Mouse (Mus musculus): ENCODE results near the gene Numbl. TPM values are rescaled to one million over a fixed set of nuclear protein-coding genes. Genes with fewer than 3 reads are reported as not detected.
A peak's percentile ranks its signal among the peaks of the same experiment; 100 is the strongest.

Numbl gene
- total RNA-seq, 4 experiments from 2014 or later = 1.5 to 3.4 (median 2.2) TPM

GRCm38 (mm10) chr7:27323001-27323400 lies 64.8 kb downstream of the Numbl start:
- no peak for DNase-seq (ENCODE audit: low spot score in 2 of 2)

DNA sequence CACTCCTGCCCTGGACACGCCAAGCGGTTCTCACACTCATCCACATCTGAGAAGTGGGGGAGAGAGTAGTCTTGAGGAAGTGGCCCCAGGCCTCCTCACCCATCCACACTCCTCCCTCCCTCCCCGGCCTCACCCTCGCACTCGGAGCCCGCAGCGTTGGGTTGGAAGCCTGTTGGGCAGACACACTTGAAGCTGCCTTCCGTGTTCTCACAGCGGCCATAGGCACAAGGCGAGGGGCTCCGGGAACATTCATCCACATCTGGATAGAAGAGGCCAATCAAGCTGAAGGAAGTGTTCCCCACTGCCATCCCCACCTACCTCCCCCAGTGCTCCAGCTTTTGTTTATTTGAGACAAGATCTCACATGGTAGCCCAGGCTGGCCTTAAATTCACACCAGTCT lies 65.9 kb downstream of the Numbl start:
- DNase-seq (ENCODE audit: low spot score in 2 of 2) = no peak

GRCm38 (mm10) chr7:27324928-27325327 lies 66.7 kb downstream of the Numbl start:
- DNase-seq (ENCODE audit: low spot score in 2 of 2) = no peak

DNA sequence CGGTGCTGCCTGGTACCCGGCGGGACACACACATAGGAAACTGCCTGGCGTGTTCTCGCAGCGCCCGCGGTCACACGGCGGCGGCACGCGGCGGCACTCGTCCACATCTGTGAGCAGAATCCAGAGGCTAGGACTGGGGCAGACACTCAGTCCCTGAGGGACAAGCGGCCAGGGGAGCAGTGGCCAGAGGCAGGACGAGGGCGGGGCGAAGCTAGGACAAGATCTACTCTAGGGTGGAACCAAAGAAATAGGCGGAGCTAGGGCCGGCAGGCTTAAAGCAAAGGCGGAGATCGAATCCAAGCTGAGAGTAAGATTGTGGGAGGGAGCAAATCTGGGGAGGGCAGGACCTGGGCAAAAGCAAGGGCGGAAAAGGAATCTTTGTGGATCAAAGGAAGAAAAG lies 67.5 kb downstream of the Numbl start:
- peak; percentile 74 to 83 for DNase-seq (ENCODE audit: low spot score in 2 of 2)

GRCm38 (mm10) chr7:27326101-27326880 lies 68.1 kb downstream of the Numbl start:
- DNase-seq (ENCODE audit: low spot score in 2 of 2) = peak; percentile 37 to 61

DNA sequence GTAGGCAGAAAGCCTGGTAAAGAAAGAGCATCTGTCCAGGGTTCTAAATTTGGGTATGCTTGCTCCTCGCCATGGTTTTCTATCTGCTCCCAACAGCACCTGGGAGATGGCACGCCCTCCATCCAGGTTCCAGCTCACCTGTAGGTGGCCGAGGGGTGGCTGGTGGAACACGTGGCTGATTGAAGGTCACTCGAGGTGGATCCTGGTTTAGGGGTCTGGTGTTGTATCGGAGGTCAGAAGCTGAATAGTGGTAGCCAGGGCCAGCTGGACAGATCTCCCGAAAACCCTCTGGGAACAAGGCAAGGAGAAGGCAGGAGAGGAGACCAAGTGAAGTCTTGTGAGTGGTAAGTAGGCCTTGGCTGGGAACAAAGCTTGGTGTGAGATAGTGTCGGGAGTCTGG lies 69.3 kb downstream of the Numbl start:
- no peak for DNase-seq (ENCODE audit: low spot score in 2 of 2)

GRCm38 (mm10) chr7:27328161-27328560 lies 69.9 kb downstream of the Numbl start:
- no peak for DNase-seq (ENCODE audit: low spot score in 2 of 2)

GRCm38 (mm10) chr7:27328648-27329047 lies 70.4 kb downstream of the Numbl start:
- DNase-seq (ENCODE audit: low spot score in 2 of 2) = peak; percentile 81 to 90

GRCm38 (mm10) chr7:27329326-27329947 lies 71.2 kb downstream of the Numbl start:
- peak; percentile 82 to 84 for DNase-seq (ENCODE audit: low spot score in 2 of 2)

GRCm38 (mm10) chr7:27329981-27330380 lies 71.7 kb downstream of the Numbl start:
- DNase-seq (ENCODE audit: low spot score in 2 of 2) = no peak

- DNase-seq (ENCODE audit: low spot score in 2 of 2) = peak; percentile 84 to 93
Measured at GRCm38 (mm10) chr7:27330709-27331540, 72.7 kb downstream of the Numbl start.

- peak in 1 of 2 experiments; percentile 56 for DNase-seq (ENCODE audit: low spot score in 2 of 2)
Measured at GRCm38 (mm10) chr7:27331541-27331851, 73.3 kb downstream of the Numbl start.

Other genes with a start within 250 kb of the Numbl start
- under 1 TPM in 1 of 4 experiments, not detected in 3; 0.40 TPM for gene Cyp2a12, start 229.4 kb upstream of the Numbl start, total RNA-seq (2022)
- gene Cyp2f2, start 138.5 kb upstream of the Numbl start, total RNA-seq (2022) = 1 to 10 TPM in 2 of 4 experiments, under 1 TPM in 2; 0.34 to 1.2 (median 0.77) TPM
- not detected for gene Cyp2t4, start 104.7 kb upstream of the Numbl start, total RNA-seq (2022)
- gene Egln2, start 91.6 kb upstream of the Numbl start, total RNA-seq (2022) = 100 to 1,000 TPM; 119 to 120 (median 119) TPM
- 1 to 10 TPM; 4.3 to 5.8 (median 4.7) TPM for gene Rab4b, start 79.5 kb upstream of the Numbl start, total RNA-seq (2022)
- not detected for gene Gm21983, start 77.3 kb upstream of the Numbl start, total RNA-seq (2022)
- under 1 TPM in 1 of 4 experiments, not detected in 3; 0.75 TPM for gene Mia, start 77.3 kb upstream of the Numbl start, total RNA-seq (2022)
- 10 to 100 TPM; 13.2 to 20.5 (median 15.1) TPM for gene BC024978, start 62.7 kb upstream of the Numbl start, total RNA-seq (2022)
- 10 to 100 TPM; 27.9 to 32.9 (median 31.6) TPM for gene Snrpa, start 62.2 kb upstream of the Numbl start, total RNA-seq (2022)
- gene Itpkc, start 29.8 kb upstream of the Numbl start, total RNA-seq (2022) = 1 to 10 TPM; 3.5 to 4.6 (median 3.7) TPM
- 1 to 10 TPM; 2.6 to 3.3 (median 3.0) TPM for gene Coq8b, start 25.4 kb upstream of the Numbl start, total RNA-seq (2022)
- 10 to 100 TPM; 33.6 to 50.3 (median 43.1) TPM for gene Ltbp4, start 79.3 kb downstream of the Numbl start, total RNA-seq (2022)
- gene Shkbp1, start 97.6 kb downstream of the Numbl start, total RNA-seq (2022) = 1 to 10 TPM; 1.8 to 3.9 (median 2.7) TPM
- under 1 TPM in 1 of 4 experiments, not detected in 3; 0.53 TPM for gene Gm20479, start 99.0 kb downstream of the Numbl start, total RNA-seq (2022)
- gene Sptbn4, start 189.3 kb downstream of the Numbl start, total RNA-seq (2022) = not detected
- gene Blvrb, start 189.5 kb downstream of the Numbl start, total RNA-seq (2022) = 10 to 100 TPM in 3 of 4 experiments, 1 to 10 TPM in 1; 9.9 to 14.4 (median 11.3) TPM
- gene Sertad3, start 215.3 kb downstream of the Numbl start, total RNA-seq (2022) = 1 to 10 TPM; 3.8 to 5.3 (median 4.3) TPM
- 1 to 10 TPM; 6.5 to 9.8 (median 8.8) TPM for gene Sertad1, start 228.5 kb downstream of the Numbl start, total RNA-seq (2022)
- gene Prx, start 240.9 kb downstream of the Numbl start, total RNA-seq (2022) = 1 to 10 TPM; 2.3 to 7.7 (median 5.7) TPM

All from gastrocnemius, adult 8-10 months (tissue).